In genomic region chr14:58499071-58499470, GRCm38 (mm10) we compare ENCODE assay signal across 24 mouse cellular contexts.
A peak's percentile ranks its signal among the peaks of the same experiment; 100 is the strongest.
DNase-seq lines count a peak whose midpoint lies in the region; ATAC-seq and TF ChIP-seq lines count a peak whose summit lies in the region.
"Had no signal": no experiment of that assay in that cellular context is flagged by ENCODE, and none has a peak within 500 bp of the region (broad histone marks: within the 10 kb centered on the region; RNA-seq: fewer than 3 reads in every experiment).

No protein-coding gene starts in this region.

- H3K4me2 ChIP-seq in forebrain, embryonic 14.5 days (ENCODE audit: low read length) = no peak overlapping the region
- no peak overlapping the region for H3K4me2 ChIP-seq in forebrain, embryonic 15.5 days (replicated peaks)
- H3K4me2 ChIP-seq in intestine, embryonic 14.5 days (ENCODE audit: low read length) = no peak overlapping the region
- H3K4me2 ChIP-seq in intestine, embryonic 16.5 days (ENCODE audit: low read depth, low read length) = no peak overlapping the region
- H3K4me2 ChIP-seq in lung, postnatal 0 days (replicated peaks; ENCODE audit: low read depth, low read length) = no peak overlapping the region
- H3K4me2 ChIP-seq: embryonic facial prominence, embryonic 12.5 days; heart, embryonic 15.5 days; hindbrain, embryonic 13.5 days had no signal

- no peaks in the 10 kb centered on the region for H3K9me3 ChIP-seq in forebrain, embryonic 14.5 days (replicated peaks; ENCODE audit: control insufficient read depth, low read length)
- H3K9me3 ChIP-seq in forebrain, embryonic 15.5 days = no peaks in the 10 kb centered on the region
- no peaks in the 10 kb centered on the region for H3K9me3 ChIP-seq in intestine, embryonic 14.5 days (ENCODE audit: control insufficient read depth, low read length)
- no peaks in the 10 kb centered on the region for H3K9me3 ChIP-seq in intestine, embryonic 16.5 days (ENCODE audit: control insufficient read depth, low read length)
- no peaks in the 10 kb centered on the region for H3K9me3 ChIP-seq in lung, postnatal 0 days (ENCODE audit: low read length)
- H3K9me3 ChIP-seq in limb, embryonic 10.5 days (replicated peaks) = no peaks in the 10 kb centered on the region
- H3K9me3 ChIP-seq: embryonic facial prominence, embryonic 12.5 days; heart, embryonic 10.5 days; heart, embryonic 15.5 days; hindbrain, embryonic 13.5 days had no signal

- no peak overlapping the region for H3K4me3 ChIP-seq in forebrain, embryonic 14.5 days (ENCODE audit: low read depth, low read length)
- no peak overlapping the region for H3K4me3 ChIP-seq in forebrain, embryonic 15.5 days
- no peak overlapping the region for H3K4me3 ChIP-seq in intestine, embryonic 14.5 days (ENCODE audit: low read depth, low read length)
- no peak overlapping the region for H3K4me3 ChIP-seq in intestine, embryonic 16.5 days (ENCODE audit: low read length)
- H3K4me3 ChIP-seq in lung, postnatal 0 days (ENCODE audit: low read depth, low read length) = no peak overlapping the region
- H3K4me3 ChIP-seq in limb, embryonic 10.5 days = no peak overlapping the region
- H3K4me3 ChIP-seq: embryonic facial prominence, embryonic 12.5 days; gastrocnemius, adult 2 months; heart, embryonic 10.5 days; heart, embryonic 15.5 days; hindbrain, embryonic 13.5 days had no signal

- no peaks in the 10 kb centered on the region for H3K36me3 ChIP-seq in forebrain, embryonic 14.5 days (ENCODE audit: control insufficient read depth, insufficient read depth, low read length)
- H3K36me3 ChIP-seq in forebrain, embryonic 15.5 days = no peaks in the 10 kb centered on the region
- no peaks in the 10 kb centered on the region for H3K36me3 ChIP-seq in intestine, embryonic 14.5 days (ENCODE audit: control insufficient read depth, insufficient read depth, low read length)
- no peaks in the 10 kb centered on the region for H3K36me3 ChIP-seq in intestine, embryonic 16.5 days (ENCODE audit: control insufficient read depth, insufficient read depth, low read length)
- no peaks in the 10 kb centered on the region for H3K36me3 ChIP-seq in lung, postnatal 0 days (ENCODE audit: insufficient read depth, low read length)
- no peaks in the 10 kb centered on the region for H3K36me3 ChIP-seq in limb, embryonic 10.5 days
- H3K36me3 ChIP-seq: embryonic facial prominence, embryonic 12.5 days; G1E; heart, embryonic 10.5 days; heart, embryonic 15.5 days; hindbrain, embryonic 13.5 days had no signal

- H3K27me3 ChIP-seq in forebrain, embryonic 14.5 days (replicated peaks; ENCODE audit: control insufficient read depth, insufficient read depth, low read length) = no peaks in the 10 kb centered on the region
- no peaks in the 10 kb centered on the region for H3K27me3 ChIP-seq in forebrain, embryonic 15.5 days
- H3K27me3 ChIP-seq in intestine, embryonic 14.5 days (replicated peaks; ENCODE audit: control insufficient read depth, insufficient read depth, low read length) = no peaks in the 10 kb centered on the region
- H3K27me3 ChIP-seq in intestine, embryonic 16.5 days (replicated peaks; ENCODE audit: control insufficient read depth, insufficient read depth, low read length) = no peaks in the 10 kb centered on the region
- no peaks in the 10 kb centered on the region for H3K27me3 ChIP-seq in lung, postnatal 0 days (replicated peaks; ENCODE audit: insufficient read depth, low read length)
- no peaks in the 10 kb centered on the region for H3K27me3 ChIP-seq in limb, embryonic 10.5 days (ENCODE audit: low read depth, poor library complexity, severe bottlenecking)
- H3K27me3 ChIP-seq: embryonic facial prominence, embryonic 12.5 days; heart, embryonic 15.5 days; hindbrain, embryonic 13.5 days had no signal

- H3K27ac ChIP-seq in forebrain, embryonic 14.5 days (ENCODE audit: low read depth, low read length) = no peak overlapping the region
- no peak overlapping the region for H3K27ac ChIP-seq in forebrain, embryonic 15.5 days (replicated peaks)
- H3K27ac ChIP-seq in intestine, embryonic 14.5 days (ENCODE audit: low read depth) = peak overlapping the region; percentile 22; the same call in 1 of the 2 replicates
- H3K27ac ChIP-seq in intestine, embryonic 16.5 days (ENCODE audit: low read length) = no peak overlapping the region
- H3K27ac ChIP-seq in lung, postnatal 0 days (ENCODE audit: low read length) = no peak overlapping the region
- peak overlapping the region; percentile 7; the same call in 1 of the 2 replicates for H3K27ac ChIP-seq in limb, embryonic 10.5 days
- H3K27ac ChIP-seq: embryonic facial prominence, embryonic 12.5 days; gastrocnemius, adult 2 months; heart, embryonic 10.5 days; heart, embryonic 15.5 days; hindbrain, embryonic 13.5 days; hindbrain, postnatal 0 days had no signal

- no peak overlapping the region for H3K9ac ChIP-seq in forebrain, embryonic 14.5 days (ENCODE audit: low read length)
- H3K9ac ChIP-seq in forebrain, embryonic 15.5 days (replicated peaks) = no peak overlapping the region
- no peak overlapping the region for H3K9ac ChIP-seq in intestine, embryonic 14.5 days (ENCODE audit: low read length)
- no peak overlapping the region for H3K9ac ChIP-seq in intestine, embryonic 16.5 days (ENCODE audit: low read depth, low read length)
- H3K9ac ChIP-seq in lung, postnatal 0 days (replicated peaks; ENCODE audit: low read depth) = no peak overlapping the region
- H3K9ac ChIP-seq: embryonic facial prominence, embryonic 12.5 days; heart, embryonic 15.5 days; hindbrain, embryonic 13.5 days had no signal

- H3K4me1 ChIP-seq in forebrain, embryonic 14.5 days (ENCODE audit: control insufficient read depth, insufficient read depth, low read length) = peaks cover 6% of the 10 kb centered on the region; the same call in 1 of the 2 replicates
- peaks cover 8% of the 10 kb centered on the region for H3K4me1 ChIP-seq in forebrain, embryonic 15.5 days
- H3K4me1 ChIP-seq in intestine, embryonic 14.5 days (replicated peaks; ENCODE audit: control insufficient read depth, insufficient read depth, low read length) = peaks cover 5% of the 10 kb centered on the region
- H3K4me1 ChIP-seq in intestine, embryonic 16.5 days (ENCODE audit: control insufficient read depth, insufficient read depth, low read length) = no peaks in the 10 kb centered on the region
- no peaks in the 10 kb centered on the region for H3K4me1 ChIP-seq in lung, postnatal 0 days (ENCODE audit: insufficient read depth, low read depth, low read length)
- peaks cover 26% of the 10 kb centered on the region for H3K4me1 ChIP-seq in limb, embryonic 10.5 days
- H3K4me1 ChIP-seq: heart, embryonic 15.5 days had no signal

- peak; percentile 8 for DNase-seq in forebrain, embryonic 14.5 days (ENCODE audit: low spot score)
- no peak for DNase-seq in intestine, embryonic 14.5 days (ENCODE audit: low spot score)
- DNase-seq in lung, postnatal 0 days (ENCODE audit: low spot score) = peak; percentile 45
- DNase-seq in lung, postnatal 25 days (ENCODE audit: low spot score) = no peak
- DNase-seq in limb, embryonic 10.5 days (ENCODE audit: low spot score) = no peak
- DNase-seq in kidney, postnatal 14 days = no peak
- DNase-seq: adrenal gland, adult 8-10 months; adrenal gland, postnatal 36 days; B cell, adult 2 months; cerebellum, adult 11 months; cerebellum, adult 8-10 months; cerebellum, postnatal 14 days; gastrocnemius, adult 2 months; gastrocnemius, postnatal 25 days; heart, postnatal 14 days had no signal

- 78% methylated on average over 7 of the region's 7 CpGs for WGBS in forebrain, embryonic 14.5 days
- 65% methylated on average over 7 of the region's 7 CpGs for WGBS in forebrain, embryonic 15.5 days
- WGBS in intestine, embryonic 14.5 days = 62% methylated on average over 7 of the region's 7 CpGs
- WGBS in intestine, embryonic 16.5 days = 66% methylated on average over 7 of the region's 7 CpGs
- WGBS in lung, postnatal 0 days = 55% methylated on average over 7 of the region's 7 CpGs
- WGBS in limb, embryonic 10.5 days = 89% methylated on average over 7 of the region's 7 CpGs

- no peak for TF ChIP-seq EP300 in lung, postnatal 0 days (IDR thresholded peaks at IDR 0.05)

- no peak for ATAC-seq in forebrain, embryonic 14.5 days
- ATAC-seq in forebrain, embryonic 15.5 days (replicated peaks) = no peak
- no peak for ATAC-seq in intestine, embryonic 14.5 days (replicated peaks; ENCODE audit: low FRiP score, low TSS enrichment, low read depth)
- no peak for ATAC-seq in intestine, embryonic 16.5 days
- ATAC-seq in lung, postnatal 0 days = peak; percentile 30
- ATAC-seq: CD4-positive, CD25-positive, alpha-beta regulatory T cell, adult 4 months; hindbrain, postnatal 0 days had no signal

- TF ChIP-seq CTCF in lung, postnatal 0 days (IDR thresholded peaks at IDR 0.05) = no peak

Comparison
In these comparisons a context has a peak if more than half of its experiments do, and no peak if none do; other contexts are left out.
1. DNase-seq: peak in forebrain, embryonic 14.5 days (single experiment) and lung, postnatal 0 days (single experiment); none in intestine, embryonic 14.5 days (single experiment), lung, postnatal 25 days (single experiment), limb, embryonic 10.5 days (single experiment) and kidney, postnatal 14 days (single experiment).
2. H3K27ac ChIP-seq: peak in intestine, embryonic 14.5 days (single experiment) and limb, embryonic 10.5 days (single experiment); none in forebrain, embryonic 14.5 days (single experiment), forebrain, embryonic 15.5 days (single experiment), intestine, embryonic 16.5 days (single experiment) and lung, postnatal 0 days (single experiment).